Comparison of ENCODE assay signal across 8 mouse cellular contexts in genomic region chr12:35182675-35183074, GRCm38 (mm10).
DNase-seq lines count a peak whose midpoint lies in the region; ATAC-seq and TF ChIP-seq lines count a peak whose summit lies in the region.

No protein-coding gene starts in this region.

- DNase-seq in CD8-positive naive resting alpha-beta T cell, adult 2 months (ENCODE audit: low read depth in 2 of 2, low spot score in 2 of 2), result peak; percentile 52 to 69
- peak; percentile 89 for DNase-seq in kidney, postnatal 10 days
- peak; percentile 40 for DNase-seq in liver, embryonic 13.5 days
- peak; percentile 84 for DNase-seq in stomach, postnatal 0 days (ENCODE audit: low spot score)

- H3K36me3 ChIP-seq in heart, embryonic 16.5 days (ENCODE audit: control insufficient read depth, insufficient read depth), result no peaks in the 10 kb centered on the region
- no peaks in the 10 kb centered on the region for H3K36me3 ChIP-seq in liver, embryonic 13.5 days
- H3K36me3 ChIP-seq in neural tube, embryonic 12.5 days, result no peaks in the 10 kb centered on the region
- H3K36me3 ChIP-seq in stomach, postnatal 0 days (ENCODE audit: control insufficient read depth, insufficient read depth, low read length), result no peaks in the 10 kb centered on the region

- no peak overlapping the region for H3K27ac ChIP-seq in bone marrow macrophage, adult 2 months (ENCODE audit: insufficient read depth, low read depth, low read length)
- H3K27ac ChIP-seq in embryonic fibroblast, embryonic 13.5 days (ENCODE audit: insufficient read depth, low read length), result no peak overlapping the region
- H3K27ac ChIP-seq in heart, embryonic 16.5 days (ENCODE audit: low read length), result no peak overlapping the region
- no peak overlapping the region for H3K27ac ChIP-seq in liver, embryonic 13.5 days
- H3K27ac ChIP-seq in neural tube, embryonic 12.5 days, result no peak overlapping the region
- no peak overlapping the region for H3K27ac ChIP-seq in stomach, postnatal 0 days (replicated peaks)

- peak; percentile 52; the same call in 1 of the 2 replicates for ATAC-seq in heart, embryonic 16.5 days (replicated peaks; ENCODE audit: extremely low read depth, insufficient read depth, low FRiP score)
- no peak for ATAC-seq in liver, embryonic 13.5 days (ENCODE audit: low read depth)
- ATAC-seq in neural tube, embryonic 12.5 days (ENCODE audit: low FRiP score, low read depth), result peak; percentile 79
- peak; percentile 77 for ATAC-seq in stomach, postnatal 0 days (ENCODE audit: low FRiP score, low TSS enrichment)

- no peaks in the 10 kb centered on the region for H3K4me1 ChIP-seq in bone marrow macrophage, adult 2 months (ENCODE audit: control insufficient read depth, insufficient read depth, low read length)
- H3K4me1 ChIP-seq in embryonic fibroblast, embryonic 13.5 days (ENCODE audit: control insufficient read depth, insufficient read depth, low read length), result no peaks in the 10 kb centered on the region
- no peaks in the 10 kb centered on the region for H3K4me1 ChIP-seq in heart, embryonic 16.5 days (ENCODE audit: control insufficient read depth, insufficient read depth, low read length)
- no peaks in the 10 kb centered on the region for H3K4me1 ChIP-seq in liver, embryonic 13.5 days (replicated peaks)
- no peaks in the 10 kb centered on the region for H3K4me1 ChIP-seq in neural tube, embryonic 12.5 days
- H3K4me1 ChIP-seq in stomach, postnatal 0 days (replicated peaks; ENCODE audit: control insufficient read depth, insufficient read depth), result no peaks in the 10 kb centered on the region

- WGBS in heart, embryonic 16.5 days, result 6% methylated on average over 3 of the region's 3 CpGs
- WGBS in liver, embryonic 13.5 days (ENCODE audit: insufficient replicate concordance), result 5% methylated on average over 3 of the region's 3 CpGs
- WGBS in neural tube, embryonic 12.5 days, result 12% methylated on average over 3 of the region's 3 CpGs
- WGBS in stomach, postnatal 0 days, result 12% methylated on average over 3 of the region's 3 CpGs

- TF ChIP-seq POLR2A in bone marrow macrophage, adult 2 months (IDR thresholded peaks at IDR 0.05; ENCODE audit: borderline replicate concordance, low read depth, low read length), result no peak
- TF ChIP-seq POLR2A in embryonic fibroblast, embryonic 13.5 days (IDR thresholded peaks at IDR 0.05; ENCODE audit: low read depth, low read length), result no peak

- no peaks in the 10 kb centered on the region for H3K27me3 ChIP-seq in heart, embryonic 16.5 days (ENCODE audit: control insufficient read depth, insufficient read depth, low read length)
- H3K27me3 ChIP-seq in liver, embryonic 13.5 days, result no peaks in the 10 kb centered on the region
- no peaks in the 10 kb centered on the region for H3K27me3 ChIP-seq in neural tube, embryonic 12.5 days (replicated peaks)
- H3K27me3 ChIP-seq in stomach, postnatal 0 days (ENCODE audit: control insufficient read depth, insufficient read depth, low read length), result no peaks in the 10 kb centered on the region

- no peak for TF ChIP-seq EP300 in stomach, postnatal 0 days (optimal IDR thresholded peaks at IDR 0.05)

- H3K9ac ChIP-seq in heart, embryonic 16.5 days (ENCODE audit: low read length), result no peak overlapping the region
- H3K9ac ChIP-seq in liver, embryonic 13.5 days, result no peak overlapping the region
- no peak overlapping the region for H3K9ac ChIP-seq in neural tube, embryonic 12.5 days
- H3K9ac ChIP-seq in stomach, postnatal 0 days (ENCODE audit: low read length), result no peak overlapping the region

- H3K4me3 ChIP-seq in bone marrow macrophage, adult 2 months (ENCODE audit: insufficient read depth, low read length), result no peak overlapping the region
- no peak overlapping the region for H3K4me3 ChIP-seq in embryonic fibroblast, embryonic 13.5 days (ENCODE audit: insufficient read depth, low read length)
- H3K4me3 ChIP-seq in heart, embryonic 16.5 days (ENCODE audit: low read length), result no peak overlapping the region
- no peak overlapping the region for H3K4me3 ChIP-seq in liver, embryonic 13.5 days (replicated peaks)
- H3K4me3 ChIP-seq in neural tube, embryonic 12.5 days, result no peak overlapping the region
- no peak overlapping the region for H3K4me3 ChIP-seq in stomach, postnatal 0 days (ENCODE audit: low read depth, low read length)

- no peaks in the 10 kb centered on the region for H3K9me3 ChIP-seq in heart, embryonic 16.5 days (replicated peaks; ENCODE audit: control insufficient read depth, low read length)
- no peaks in the 10 kb centered on the region for H3K9me3 ChIP-seq in liver, embryonic 13.5 days (replicated peaks)
- no peaks in the 10 kb centered on the region for H3K9me3 ChIP-seq in neural tube, embryonic 12.5 days
- H3K9me3 ChIP-seq in stomach, postnatal 0 days (ENCODE audit: control insufficient read depth, low read length), result no peaks in the 10 kb centered on the region

- TF ChIP-seq CTCF in bone marrow macrophage, adult 2 months (IDR thresholded peaks at IDR 0.05; ENCODE audit: low read depth, low read length), result peak; percentile 76
- TF ChIP-seq CTCF in embryonic fibroblast, embryonic 13.5 days (IDR thresholded peaks at IDR 0.05; ENCODE audit: borderline replicate concordance, insufficient read depth, low read length), result peak; percentile 66
- peak; percentile 96 for TF ChIP-seq CTCF in stomach, postnatal 0 days (IDR thresholded peaks at IDR 0.05; ENCODE audit: low read depth)

- H3K4me2 ChIP-seq in heart, embryonic 16.5 days (ENCODE audit: low read depth, low read length), result no peak overlapping the region
- no peak overlapping the region for H3K4me2 ChIP-seq in liver, embryonic 13.5 days
- no peak overlapping the region for H3K4me2 ChIP-seq in neural tube, embryonic 12.5 days (replicated peaks)
- no peak overlapping the region for H3K4me2 ChIP-seq in stomach, postnatal 0 days (replicated peaks; ENCODE audit: low read depth)
